20 mouse cellular contexts compared by ENCODE assay signal in the genomic region with DNA sequence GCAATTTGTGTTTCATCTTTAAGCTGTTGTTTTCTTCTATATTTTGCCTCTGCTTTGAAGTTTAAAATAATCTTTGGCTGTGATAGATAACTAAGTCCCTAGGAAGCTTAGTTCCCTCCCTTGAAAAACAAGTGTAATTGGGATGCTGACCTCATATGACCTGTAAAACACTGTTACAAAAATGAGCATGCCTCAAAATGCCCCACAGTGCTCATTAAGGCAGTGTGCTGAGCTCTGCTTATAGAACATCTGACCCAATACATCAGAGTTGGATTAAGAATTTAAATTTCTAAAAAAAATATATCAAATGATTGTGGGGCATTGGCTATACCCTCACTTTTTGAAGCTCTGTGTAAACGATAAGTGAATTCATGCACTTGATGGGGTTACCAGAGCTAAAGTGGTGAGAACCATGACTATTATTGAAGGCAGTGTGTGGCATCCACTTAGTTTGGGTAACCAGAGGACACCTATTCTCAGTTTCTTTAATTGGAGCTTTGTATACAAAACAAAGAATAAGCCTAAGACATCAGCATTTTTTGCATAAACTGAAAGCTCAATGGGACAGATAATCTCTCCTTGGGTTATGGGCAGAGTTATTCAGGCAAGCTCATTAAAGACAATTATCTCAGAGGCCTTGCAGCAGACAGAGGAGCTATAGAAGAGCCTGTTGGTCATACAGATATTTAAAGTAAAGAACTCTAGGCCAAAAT.
DNase-seq lines count a peak whose midpoint lies in the region; ATAC-seq and TF ChIP-seq lines count a peak whose summit lies in the region.
"Had no signal": no experiment of that assay in that cellular context is flagged by ENCODE, and none has a peak within 500 bp of the region (broad histone marks: within the 10 kb centered on the region; RNA-seq: fewer than 3 reads in every experiment).

No protein-coding gene starts in this region.

- no peak for TF ChIP-seq CTCF in brain, embryonic 14.5 days (IDR thresholded peaks at IDR 0.05; ENCODE audit: borderline replicate concordance, extremely low read depth, insufficient read depth, insufficient read length)

- no peaks in the 10 kb centered on the region for H3K27me3 ChIP-seq in midbrain, embryonic 11.5 days (ENCODE audit: control insufficient read depth, insufficient read depth, low read length)
- H3K27me3 ChIP-seq in midbrain, embryonic 13.5 days: no peaks in the 10 kb centered on the region
- H3K27me3 ChIP-seq: forebrain, embryonic 15.5 days; hindbrain, embryonic 12.5 days; hindbrain, embryonic 15.5 days; Patski had no signal

- ATAC-seq in midbrain, embryonic 11.5 days (ENCODE audit: low FRiP score): 0 out of 2 replicates have a peak, but pooled peaks have one; percentile 38
- ATAC-seq in midbrain, embryonic 13.5 days: no peak
- ATAC-seq: forebrain, embryonic 15.5 days; Patski had no signal

- no peak for TF ChIP-seq POLR2A in brain, embryonic 14.5 days (IDR thresholded peaks at IDR 0.05; ENCODE audit: borderline replicate concordance, extremely low read depth, insufficient read depth, insufficient read length, poor library complexity, severe bottlenecking)

- no peaks in the 10 kb centered on the region for H3K9me3 ChIP-seq in midbrain, embryonic 11.5 days (ENCODE audit: control insufficient read depth, low read length)
- H3K9me3 ChIP-seq in midbrain, embryonic 13.5 days: no peaks in the 10 kb centered on the region
- H3K9me3 ChIP-seq: forebrain, embryonic 10.5 days; forebrain, embryonic 15.5 days; hindbrain, embryonic 12.5 days; hindbrain, embryonic 15.5 days had no signal

- 43% methylated on average over 1 of the region's 1 CpGs for WGBS in midbrain, embryonic 11.5 days
- WGBS in midbrain, embryonic 13.5 days: 44% methylated on average over 1 of the region's 1 CpGs

- no peak overlapping the region for H3K9ac ChIP-seq in midbrain, embryonic 11.5 days (ENCODE audit: low read length)
- H3K9ac ChIP-seq in midbrain, embryonic 13.5 days (replicated peaks): no peak overlapping the region
- H3K9ac ChIP-seq: forebrain, embryonic 15.5 days; hindbrain, embryonic 12.5 days; hindbrain, embryonic 15.5 days had no signal

- H3K27ac ChIP-seq in midbrain, embryonic 11.5 days (ENCODE audit: low read depth, low read length): no peak overlapping the region
- H3K27ac ChIP-seq in midbrain, embryonic 13.5 days: no peak overlapping the region
- H3K27ac ChIP-seq: forebrain, embryonic 10.5 days; forebrain, embryonic 15.5 days; gastrocnemius, adult 2 months; hindbrain, embryonic 12.5 days; hindbrain, embryonic 15.5 days had no signal

- H3K4me3 ChIP-seq in midbrain, embryonic 11.5 days (ENCODE audit: low read depth, low read length): no peak overlapping the region
- H3K4me3 ChIP-seq in midbrain, embryonic 13.5 days (replicated peaks): no peak overlapping the region
- H3K4me3 ChIP-seq: forebrain, embryonic 10.5 days; forebrain, embryonic 15.5 days; gastrocnemius, adult 2 months; hindbrain, embryonic 12.5 days; hindbrain, embryonic 15.5 days had no signal

- no peaks in the 10 kb centered on the region for H3K36me3 ChIP-seq in midbrain, embryonic 11.5 days (ENCODE audit: control insufficient read depth, insufficient read depth, low read length)
- H3K36me3 ChIP-seq in midbrain, embryonic 13.5 days: no peaks in the 10 kb centered on the region
- H3K36me3 ChIP-seq: forebrain, embryonic 10.5 days; forebrain, embryonic 15.5 days; hindbrain, embryonic 12.5 days; hindbrain, embryonic 15.5 days had no signal

- DNase-seq in midbrain, embryonic 11.5 days (ENCODE audit: low spot score, missing footprints): no peak
- peak; percentile 4 for DNase-seq in Muller cell, postnatal 12 days (ENCODE audit: inconsistent ontology term)
- peak; percentile 6 for DNase-seq in brain, embryonic 14.5 days (ENCODE audit: low read depth)
- DNase-seq in spleen, adult 18-20 months: no peak
- no peak for DNase-seq in cerebellum, adult 11-12 months
- DNase-seq: adrenal gland, adult 2 months; adrenal gland, postnatal 14 days; cerebellum, adult 18-20 months; cerebellum, adult 9-10 months; cerebellum, postnatal 14 days; gastrocnemius, adult 2 months; gastrocnemius, postnatal 14 days; heart, adult 11 months had no signal

- H3K4me2 ChIP-seq in midbrain, embryonic 11.5 days: no peak overlapping the region
- H3K4me2 ChIP-seq in midbrain, embryonic 13.5 days (replicated peaks): no peak overlapping the region
- H3K4me2 ChIP-seq: forebrain, embryonic 15.5 days; heart, embryonic 11.5 days; hindbrain, embryonic 12.5 days; hindbrain, embryonic 15.5 days had no signal

- no peaks in the 10 kb centered on the region for H3K4me1 ChIP-seq in midbrain, embryonic 11.5 days (ENCODE audit: control insufficient read depth, insufficient read depth, low read length)
- peaks cover 3% of the 10 kb centered on the region for H3K4me1 ChIP-seq in midbrain, embryonic 13.5 days (replicated peaks)
- H3K4me1 ChIP-seq: forebrain, embryonic 15.5 days; hindbrain, embryonic 12.5 days; hindbrain, embryonic 15.5 days had no signal

Comparison
In these comparisons a context has a peak if more than half of its experiments do, and no peak if none do; other contexts are left out.
1. DNase-seq: peak in Muller cell, postnatal 12 days (single experiment) and brain, embryonic 14.5 days (single experiment); none in midbrain, embryonic 11.5 days (single experiment), spleen, adult 18-20 months (0 of 2) and cerebellum, adult 11-12 months (single experiment).